Mouse (Mus musculus): ENCODE results near the gene Nfe2.
A peak's percentile ranks its signal among the peaks of the same experiment; 100 is the strongest.

DNA sequence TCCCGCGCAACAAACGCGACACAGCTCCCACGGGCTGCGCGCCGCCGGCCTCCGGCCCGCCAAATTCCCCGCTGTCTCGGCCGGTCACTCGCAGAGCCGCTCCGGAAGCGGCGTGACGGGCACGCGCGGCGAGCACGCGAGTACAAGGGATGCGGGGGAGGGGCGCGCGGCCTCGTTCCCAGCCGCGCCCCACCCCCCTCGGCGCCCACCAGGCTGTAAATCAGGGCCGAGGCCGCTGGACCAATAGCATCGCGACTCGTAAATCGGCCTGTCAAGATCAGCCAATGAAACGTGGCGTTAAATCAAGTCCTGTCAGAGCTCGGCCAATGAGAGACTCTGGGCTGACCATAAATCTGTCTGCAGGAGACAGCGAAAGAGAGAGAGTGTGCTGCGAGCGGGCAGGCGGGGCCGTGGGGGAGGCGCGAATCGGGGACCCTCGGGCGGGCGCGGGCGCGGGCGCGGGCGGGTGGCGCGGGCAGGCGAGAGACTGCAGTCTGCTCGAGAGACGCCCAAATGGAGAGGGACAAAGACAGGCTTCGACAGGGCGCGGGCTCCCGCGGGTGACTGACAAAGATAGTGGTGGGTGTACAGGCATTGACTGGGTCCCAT, 47.0 kb upstream of the Nfe2 start:
- TF ChIP-seq CTCF (IDR thresholded peaks at IDR 0.05; ENCODE audit: low read depth), result no peak
- TF ChIP-seq EP300 (optimal IDR thresholded peaks at IDR 0.05), result peak; percentile 97
